24 mouse cellular contexts compared by ENCODE assay signal in genomic region chr14:26465898-26466297, GRCm38 (mm10).
"Had no signal": no experiment of that assay in that cellular context is flagged by ENCODE, and none has a peak within 500 bp of the region (broad histone marks: within the 10 kb centered on the region; RNA-seq: fewer than 3 reads in every experiment).

No protein-coding gene starts in this region.

- H3K4me1 ChIP-seq: hindbrain, embryonic 10.5 days; hindbrain, embryonic 12.5 days; intestine, embryonic 15.5 days; limb, embryonic 12.5 days had no signal

- H3K27ac ChIP-seq: heart, embryonic 10.5 days; hindbrain, embryonic 10.5 days; hindbrain, embryonic 12.5 days; hindbrain, embryonic 14.5 days; intestine, embryonic 15.5 days; kidney, postnatal 0 days; limb, embryonic 10.5 days; limb, embryonic 12.5 days had no signal

- H3K27me3 ChIP-seq: heart, embryonic 12.5 days; hindbrain, embryonic 12.5 days; intestine, embryonic 15.5 days; limb, embryonic 12.5 days had no signal

- H3K9ac ChIP-seq: heart, embryonic 12.5 days; hindbrain, embryonic 12.5 days; hindbrain, embryonic 14.5 days; intestine, embryonic 15.5 days; limb, embryonic 12.5 days had no signal

- H3K4me2 ChIP-seq: heart, embryonic 12.5 days; hindbrain, embryonic 12.5 days; hindbrain, embryonic 14.5 days; intestine, embryonic 15.5 days; limb, embryonic 12.5 days; liver, embryonic 11.5 days had no signal

- DNase-seq: gastrocnemius, postnatal 14 days; gastrocnemius, postnatal 36 days; heart, adult 18-20 months; heart, postnatal 10 days; heart, postnatal 4 days; kidney, adult 18-20 months; kidney, adult 8-10 months; kidney, postnatal 36 days; layer of hippocampus, adult 9-11 months; layer of hippocampus, postnatal 36 days; liver had no signal

- ATAC-seq: hindbrain, embryonic 16.5 days; inflammation-experienced regulatory T-cells, adult 6 months; intestine, embryonic 15.5 days; intestine, postnatal 0 days had no signal

- H3K4me3 ChIP-seq: heart, embryonic 10.5 days; heart, embryonic 12.5 days; hindbrain, embryonic 10.5 days; hindbrain, embryonic 12.5 days; intestine, embryonic 15.5 days; limb, embryonic 10.5 days; limb, embryonic 12.5 days had no signal

- H3K9me3 ChIP-seq: heart, embryonic 10.5 days; heart, embryonic 12.5 days; hindbrain, embryonic 10.5 days; hindbrain, embryonic 12.5 days; intestine, embryonic 15.5 days; limb, embryonic 10.5 days; limb, embryonic 12.5 days had no signal
